In the genomic region with DNA sequence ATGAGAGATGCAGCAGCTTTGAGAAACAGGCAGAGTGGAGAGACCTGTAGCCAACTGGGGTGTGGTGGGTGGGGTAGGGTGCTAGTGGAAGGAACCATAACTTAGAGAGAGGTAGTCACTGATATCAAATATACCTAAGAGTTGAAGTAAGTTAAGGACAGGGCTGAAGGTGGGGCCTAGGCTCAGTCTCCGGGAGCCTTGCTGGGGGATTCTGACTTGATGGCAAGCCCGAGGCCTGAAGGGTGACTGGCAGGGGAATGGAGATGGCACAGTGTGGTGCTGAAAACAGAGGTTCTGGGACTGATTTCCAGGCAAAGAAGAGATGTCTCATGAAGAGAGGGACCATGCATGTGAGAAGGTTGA, we compare ENCODE assay signal across 23 mouse cellular contexts. TPM values are rescaled to one million over a fixed set of nuclear protein-coding genes. Genes with fewer than 3 reads are reported as not detected.
DNase-seq lines count a peak whose midpoint lies in the region; ATAC-seq and TF ChIP-seq lines count a peak whose summit lies in the region.
"Had no signal": no experiment of that assay in that cellular context is flagged by ENCODE, and none has a peak within 500 bp of the region (broad histone marks: within the 10 kb centered on the region; RNA-seq: fewer than 3 reads in every experiment).

No protein-coding gene starts in this region.

- intact Hi-C loops in heart, postnatal 25 days (cut with DNase I): no loop called here

- peaks cover 16% of the 10 kb centered on the region for H3K4me1 ChIP-seq in heart, embryonic 12.5 days (replicated peaks)
- peaks cover 86% of the 10 kb centered on the region for H3K4me1 ChIP-seq in G1E (ENCODE audit: insufficient read depth, low read depth, low read length)
- H3K4me1 ChIP-seq in embryonic facial prominence, embryonic 12.5 days: peaks cover 4% of the 10 kb centered on the region
- peaks cover 57 to 73% of the 10 kb centered on the region in 2 experiments for H3K4me1 ChIP-seq in liver, embryonic 14.5 days (replicated peaks; ENCODE audit: control insufficient read depth in 2 of 2, insufficient read depth in 2 of 2, low read length in 1 of 2)
- H3K4me1 ChIP-seq in midbrain, embryonic 10.5 days: peaks cover 10% of the 10 kb centered on the region

- ATAC-seq in heart, embryonic 12.5 days (ENCODE audit: insufficient number of reproducible peaks, low FRiP score): no peak
- no peak for ATAC-seq in G1E (ENCODE audit: extremely low read depth, insufficient number of reproducible peaks, low FRiP score, poor library complexity, severe bottlenecking)
- ATAC-seq in embryonic facial prominence, embryonic 12.5 days (ENCODE audit: insufficient number of reproducible peaks, insufficient read depth, low FRiP score, low TSS enrichment): no peak
- ATAC-seq in liver, embryonic 14.5 days (ENCODE audit: insufficient read depth): peak; percentile 32
- ATAC-seq: forebrain, embryonic 16.5 days had no signal

- TF ChIP-seq EP300 in liver, embryonic 14.5 days (IDR thresholded peaks at IDR 0.05; ENCODE audit: low read depth): peak; percentile 8; the same call in 1 of the 2 replicates

- H3K9me3 ChIP-seq in heart, embryonic 12.5 days (replicated peaks): no peaks in the 10 kb centered on the region
- H3K9me3 ChIP-seq in G1E (replicated peaks): no peaks in the 10 kb centered on the region
- no peaks in the 10 kb centered on the region for H3K9me3 ChIP-seq in embryonic facial prominence, embryonic 12.5 days
- no peaks in the 10 kb centered on the region for H3K9me3 ChIP-seq in liver, embryonic 14.5 days (ENCODE audit: control insufficient read depth, low read length)
- no peaks in the 10 kb centered on the region for H3K9me3 ChIP-seq in midbrain, embryonic 10.5 days (replicated peaks)
- H3K9me3 ChIP-seq: hindbrain, embryonic 15.5 days; lung, embryonic 15.5 days had no signal

- peak overlapping the region; percentile 1; the same call in 1 of the 2 replicates for H3K4me3 ChIP-seq in heart, embryonic 12.5 days
- H3K4me3 ChIP-seq in G1E (ENCODE audit: low read depth, low read length): peak overlapping the region; percentile 68; the same call in 1 of the 2 replicates
- no peak overlapping the region for H3K4me3 ChIP-seq in embryonic facial prominence, embryonic 12.5 days
- H3K4me3 ChIP-seq in liver, embryonic 14.5 days (ENCODE audit: insufficient read depth in 1 of 2, low read depth in 2 of 2, low read length in 2 of 2): peak overlapping the region; percentile 78 to 97
- no peak overlapping the region for H3K4me3 ChIP-seq in midbrain, embryonic 10.5 days
- H3K4me3 ChIP-seq: gastrocnemius, adult 2 months; heart, adult 2 months; hindbrain, embryonic 15.5 days; lung, embryonic 15.5 days; myocyte had no signal

- H3K9ac ChIP-seq in heart, embryonic 12.5 days: no peak overlapping the region
- H3K9ac ChIP-seq in embryonic facial prominence, embryonic 12.5 days: no peak overlapping the region
- peak overlapping the region; percentile 98 for H3K9ac ChIP-seq in liver, embryonic 14.5 days (replicated peaks)
- H3K9ac ChIP-seq: hindbrain, embryonic 15.5 days; lung, embryonic 15.5 days had no signal

- H3K4me2 ChIP-seq in heart, embryonic 12.5 days: peak overlapping the region; percentile 24
- no peak overlapping the region for H3K4me2 ChIP-seq in embryonic facial prominence, embryonic 12.5 days (replicated peaks)
- H3K4me2 ChIP-seq in liver, embryonic 14.5 days (ENCODE audit: low read depth): peak overlapping the region; percentile 99
- H3K4me2 ChIP-seq: hindbrain, embryonic 15.5 days; lung, embryonic 15.5 days; midbrain, embryonic 11.5 days had no signal

- H3K36me3 ChIP-seq in heart, embryonic 12.5 days: peaks cover 27% of the 10 kb centered on the region
- H3K36me3 ChIP-seq in G1E (replicated peaks): peaks cover 51% of the 10 kb centered on the region
- peaks cover 27% of the 10 kb centered on the region for H3K36me3 ChIP-seq in embryonic facial prominence, embryonic 12.5 days
- peaks cover 34% of the 10 kb centered on the region for H3K36me3 ChIP-seq in liver, embryonic 14.5 days (replicated peaks; ENCODE audit: control insufficient read depth, insufficient read depth, low read depth)
- peaks cover 28% of the 10 kb centered on the region for H3K36me3 ChIP-seq in midbrain, embryonic 10.5 days

- H3K27me3 ChIP-seq in heart, embryonic 12.5 days (replicated peaks): no peaks in the 10 kb centered on the region
- H3K27me3 ChIP-seq in G1E (ENCODE audit: insufficient read depth, low read length): no peaks in the 10 kb centered on the region
- no peaks in the 10 kb centered on the region for H3K27me3 ChIP-seq in embryonic facial prominence, embryonic 12.5 days
- no peaks in the 10 kb centered on the region for H3K27me3 ChIP-seq in liver, embryonic 14.5 days (ENCODE audit: control insufficient read depth, insufficient read depth, low read length)
- no peaks in the 10 kb centered on the region for H3K27me3 ChIP-seq in midbrain, embryonic 10.5 days (ENCODE audit: low read depth, poor library complexity, severe bottlenecking)
- H3K27me3 ChIP-seq: hindbrain, embryonic 15.5 days; lung, embryonic 15.5 days had no signal

- 89% methylated on average over 2 of the region's 2 CpGs for WGBS in heart, embryonic 12.5 days
- WGBS in embryonic facial prominence, embryonic 12.5 days: 86% methylated on average over 2 of the region's 2 CpGs
- 11% methylated on average over 2 of the region's 2 CpGs for WGBS in liver, embryonic 14.5 days (ENCODE audit: insufficient replicate concordance)
- WGBS in midbrain, embryonic 10.5 days: 93% methylated on average over 2 of the region's 2 CpGs

- peak overlapping the region; percentile 31 for H3K27ac ChIP-seq in heart, embryonic 12.5 days (ENCODE audit: poor library complexity, severe bottlenecking)
- H3K27ac ChIP-seq in embryonic facial prominence, embryonic 12.5 days: peak overlapping the region; percentile 14; the same call in 1 of the 2 replicates
- H3K27ac ChIP-seq in liver, embryonic 14.5 days: peak overlapping the region; percentile 99
- H3K27ac ChIP-seq in midbrain, embryonic 10.5 days (replicated peaks): no peak overlapping the region
- H3K27ac ChIP-seq: gastrocnemius, adult 2 months; heart, adult 2 months; hindbrain, embryonic 15.5 days; lung, embryonic 15.5 days had no signal

- no peak for DNase-seq in heart, postnatal 25 days (ENCODE audit: low spot score)
- DNase-seq in G1E (ENCODE audit: low spot score): no peak
- DNase-seq in liver, embryonic 14.5 days (ENCODE audit: low read depth in 3 of 3, low spot score in 3 of 3): peak; percentile 60 to 68 (median 67)
- no peak for DNase-seq in ovary, adult 18-20 months (ENCODE audit: low spot score)
- DNase-seq in gastrocnemius, postnatal 4 days (ENCODE audit: low spot score in 2 of 2): no peak
- no peak for DNase-seq in midbrain, embryonic 10.5 days (ENCODE audit: low spot score)
- DNase-seq: adrenal gland, postnatal 14 days; B cell, adult 2 months; cerebellum, postnatal 14 days; gastrocnemius, adult 2 months; heart, adult 2 months; kidney, adult 18-20 months; thymus, adult 2 months had no signal

- TF ChIP-seq CTCF in G1E (IDR thresholded peaks at IDR 0.05; ENCODE audit: low read depth, low read length): no peak
- TF ChIP-seq CTCF in liver, embryonic 14.5 days (IDR thresholded peaks at IDR 0.05; ENCODE audit: low read depth): no peak

RNA-seq across cellular contexts. Expression of a gene that starts 4.6 kb away (rescaled TPM):
- polyA plus RNA-seq in heart, embryonic 12.5 days (2016; fragmentation: Nextera tagmentation; extraction: Ambion mirVana): 24.9 and 26.2 TPM in 2 replicates
- total RNA-seq in heart, postnatal 25 days (2021): 10 to 100 TPM; 16.7 to 18.4 TPM
- total RNA-seq in G1E (2014; fragmentation: Nextera tagmentation): 56.2 and 59.8 TPM in 2 replicates
- 39.1 and 44.2 TPM in 2 replicates for total RNA-seq in G1E (2017)
- 38.8 and 51.2 TPM in 2 replicates for polyA plus RNA-seq in G1E (2012)
- polyA plus RNA-seq in embryonic facial prominence, embryonic 12.5 days (2016; fragmentation: Nextera tagmentation; extraction: Ambion mirVana): 39.0 and 40.4 TPM in 2 replicates
- polyA plus RNA-seq in liver, embryonic 14.5 days (2012; rRNA removed): 94.3 and 106 TPM in 2 replicates
- 118 and 136 TPM in 2 replicates for polyA plus RNA-seq in liver, embryonic 14.5 days (2014; fragmentation: Nextera tagmentation; extraction: Ambion mirVana)
- 10 to 100 TPM; 10.6 TPM for total RNA-seq in gastrocnemius, postnatal 4 days (2021)
- 40.4 and 42.1 TPM in 2 replicates for polyA plus RNA-seq in midbrain, embryonic 10.5 days (2016; fragmentation: Nextera tagmentation; extraction: Ambion mirVana)

RNA-seq across cellular contexts. Expression of a gene that starts 12.7 kb away (rescaled TPM):
- polyA plus RNA-seq in heart, embryonic 12.5 days (2016; fragmentation: Nextera tagmentation; extraction: Ambion mirVana): 764 and 771 TPM in 2 replicates
- total RNA-seq in heart, postnatal 25 days (2021): 100 to 1,000 TPM; 545 TPM
- total RNA-seq in G1E (2014; fragmentation: Nextera tagmentation) (4,941 and 5,512 TPM in 2 replicates), G1E (2017) (6,009 and 6,679 TPM in 2 replicates)
- 3,654 and 17,705 TPM in 2 replicates for polyA plus RNA-seq in G1E (2012)
- polyA plus RNA-seq in embryonic facial prominence, embryonic 12.5 days (2016; fragmentation: Nextera tagmentation; extraction: Ambion mirVana): 1,158 and 1,181 TPM in 2 replicates
- polyA plus RNA-seq in liver, embryonic 14.5 days (2012; rRNA removed): 1,110 and 1,446 TPM in 2 replicates
- 1,498 and 1,559 TPM in 2 replicates for polyA plus RNA-seq in liver, embryonic 14.5 days (2014; fragmentation: Nextera tagmentation; extraction: Ambion mirVana)
- 1,000 to 10,000 TPM in 1 of 2 experiments, 100 to 1,000 TPM in 1; 833 to 1,010 TPM for total RNA-seq in gastrocnemius, postnatal 4 days (2021)
- 1,349 and 1,575 TPM in 2 replicates for polyA plus RNA-seq in midbrain, embryonic 10.5 days (2016; fragmentation: Nextera tagmentation; extraction: Ambion mirVana)

RNA-seq across cellular contexts. Expression of a gene that starts 22.9 kb away (rescaled TPM):
- not detected in 2 replicates for polyA plus RNA-seq in heart, embryonic 12.5 days (2016; fragmentation: Nextera tagmentation; extraction: Ambion mirVana)
- not detected for total RNA-seq in heart, postnatal 25 days (2021)
- total RNA-seq in G1E (2014; fragmentation: Nextera tagmentation): not detected in 2 replicates
- not detected in 2 replicates for total RNA-seq in G1E (2017)
- not detected in 2 replicates for polyA plus RNA-seq in G1E (2012)
- 0.23 TPM in 1 of 2 replicates, not detected in the other for polyA plus RNA-seq in embryonic facial prominence, embryonic 12.5 days (2016; fragmentation: Nextera tagmentation; extraction: Ambion mirVana)
- polyA plus RNA-seq in liver, embryonic 14.5 days (2012; rRNA removed): not detected in 2 replicates
- not detected in 2 replicates for polyA plus RNA-seq in liver, embryonic 14.5 days (2014; fragmentation: Nextera tagmentation; extraction: Ambion mirVana)
- not detected for total RNA-seq in gastrocnemius, postnatal 4 days (2021)
- not detected in 2 replicates for polyA plus RNA-seq in midbrain, embryonic 10.5 days (2016; fragmentation: Nextera tagmentation; extraction: Ambion mirVana)
- total RNA-seq: adrenal gland, postnatal 14 days; gastrocnemius, adult 2 months; heart, adult 2 months; left cerebral cortex, postnatal 10 days had no signal
- polyA plus RNA-seq: embryonic facial prominence, embryonic 11.5 days; forebrain, embryonic 16.5 days; heart, adult 2 months; hindbrain, embryonic 15.5 days; midbrain, embryonic 11.5 days; myocyte had no signal

RNA-seq across cellular contexts. Expression of a gene that starts 34.7 kb away (rescaled TPM):
- 0.12 TPM in 1 of 2 replicates, not detected in the other for polyA plus RNA-seq in heart, embryonic 12.5 days (2016; fragmentation: Nextera tagmentation; extraction: Ambion mirVana)
- under 1 TPM; 0.08 to 0.49 TPM for total RNA-seq in heart, postnatal 25 days (2021)
- total RNA-seq in G1E (2014; fragmentation: Nextera tagmentation) (not detected in 2 replicates), G1E (2017) (0.38 TPM in 1 of 2 replicates, not detected in the other)
- polyA plus RNA-seq in G1E (2012): not detected in 2 replicates
- 0.14 and 0.37 TPM in 2 replicates for polyA plus RNA-seq in embryonic facial prominence, embryonic 12.5 days (2016; fragmentation: Nextera tagmentation; extraction: Ambion mirVana)
- 0.01 TPM in 1 of 2 replicates, not detected in the other for polyA plus RNA-seq in liver, embryonic 14.5 days (2012; rRNA removed)
- polyA plus RNA-seq in liver, embryonic 14.5 days (2014; fragmentation: Nextera tagmentation; extraction: Ambion mirVana): not detected in 2 replicates
- total RNA-seq in gastrocnemius, postnatal 4 days (2021): not detected
- 0.22 and 0.73 TPM in 2 replicates for polyA plus RNA-seq in midbrain, embryonic 10.5 days (2016; fragmentation: Nextera tagmentation; extraction: Ambion mirVana)
- total RNA-seq: adrenal gland, postnatal 14 days; gastrocnemius, adult 2 months; heart, adult 2 months had no signal
- polyA plus RNA-seq: heart, adult 2 months; large intestine, adult 2 months; lung, embryonic 15.5 days; myocyte; thymus, adult 2 months had no signal

RNA-seq across cellular contexts. Expression of a gene that starts 45.1 kb away (rescaled TPM):
- polyA plus RNA-seq in heart, embryonic 12.5 days (2016; fragmentation: Nextera tagmentation; extraction: Ambion mirVana): 4.4 and 4.9 TPM in 2 replicates
- 1 to 10 TPM; 3.0 to 5.1 TPM for total RNA-seq in heart, postnatal 25 days (2021)
- total RNA-seq in G1E (2014; fragmentation: Nextera tagmentation) (not detected in 2 replicates), G1E (2017) (0.22 TPM in 1 of 2 replicates, not detected in the other)
- polyA plus RNA-seq in G1E (2012): not detected in 2 replicates
- 7.5 and 8.0 TPM in 2 replicates for polyA plus RNA-seq in embryonic facial prominence, embryonic 12.5 days (2016; fragmentation: Nextera tagmentation; extraction: Ambion mirVana)
- polyA plus RNA-seq in liver, embryonic 14.5 days (2012; rRNA removed): 1.4 and 1.5 TPM in 2 replicates
- 0.69 and 1.3 TPM in 2 replicates for polyA plus RNA-seq in liver, embryonic 14.5 days (2014; fragmentation: Nextera tagmentation; extraction: Ambion mirVana)
- total RNA-seq in gastrocnemius, postnatal 4 days (2021): 1 to 10 TPM; 5.5 to 5.6 TPM
- 5.9 and 6.7 TPM in 2 replicates for polyA plus RNA-seq in midbrain, embryonic 10.5 days (2016; fragmentation: Nextera tagmentation; extraction: Ambion mirVana)
- polyA plus RNA-seq: myocyte had no signal

Comparison
In these comparisons a context has a peak if more than half of its experiments do, and no peak if none do; other contexts are left out.
1. H3K4me3 ChIP-seq: peak in heart, embryonic 12.5 days (single experiment), G1E (single experiment) and liver, embryonic 14.5 days (2 of 2); none in embryonic facial prominence, embryonic 12.5 days (single experiment) and midbrain, embryonic 10.5 days (single experiment).
2. DNase-seq: peak in liver, embryonic 14.5 days (3 of 3); none in heart, postnatal 25 days (single experiment), G1E (single experiment), ovary, adult 18-20 months (single experiment), gastrocnemius, postnatal 4 days (0 of 2) and midbrain, embryonic 10.5 days (single experiment).